Mouse (Mus musculus) MEL (cell line): ENCODE measurements around the gene Mfn1. TPM values are rescaled to one million over a fixed set of nuclear protein-coding genes. Genes with fewer than 3 reads are reported as not detected.

Experiments
- DNase-seq: peaks from one replicate; pipeline ENCODE4 v3.0.0; 2011; ENCODE audit warnings: low read depth, low spot score
- H3K27ac ChIP-seq: 2 replicates; pipeline ENCODE4 v1.5.1; 2012; ENCODE audit warnings: low read depth, mild to moderate bottlenecking, control low read depth, low read length, moderate library complexity; ENCODE audit not compliant: control insufficient read depth
- H3K27me3 ChIP-seq, 2 experiments: fragments of 150-350 bp in 1 of 2; sonication (generic) in 1 of 2; 2 replicates each; pipeline ENCODE4 v1.6.1; 2012; ENCODE audit warnings: low read length in 2 of 2, mild to moderate bottlenecking in 2 of 2, improper control_type of control experiment in 1 of 2, moderate library complexity in 1 of 2; ENCODE audit not compliant: insufficient read depth in 2 of 2, control insufficient read depth in 1 of 2
- H3K36me3 ChIP-seq, 2 experiments: 2 replicates each; pipeline ENCODE4 v1.6.1; 2012 to 2014; ENCODE audit warnings: low read length in 2 of 2, improper control_type of control experiment in 1 of 2, inconsistent platforms in 1 of 2, mild to moderate bottlenecking in 1 of 2; ENCODE audit not compliant: insufficient read depth in 2 of 2, control insufficient read depth in 1 of 2
- H3K4me1 ChIP-seq, 2 experiments: fragments of 150-350 bp in 1 of 2; sonication (generic) in 1 of 2; 2 replicates each; pipeline ENCODE4 v1.6.1; 2012; ENCODE audit warnings: low read length in 2 of 2, improper control_type of control experiment in 1 of 2, mild to moderate bottlenecking in 1 of 2; ENCODE audit not compliant: insufficient read depth in 2 of 2, control insufficient read depth in 1 of 2
- H3K4me3 ChIP-seq, 2 experiments: fragments of 150-350 bp in 1 of 2; sonication (generic) in 1 of 2; 2 replicates each; pipeline ENCODE4 v1.5.1; 2012; ENCODE audit warnings: low read depth in 2 of 2, low read length in 2 of 2, mild to moderate bottlenecking in 2 of 2, moderate library complexity in 2 of 2, control low read depth in 1 of 2, improper control_type of control experiment in 1 of 2; ENCODE audit not compliant: control insufficient read depth in 1 of 2, insufficient read depth in 1 of 2
- H3K79me2 ChIP-seq: 2 replicates; pipeline ENCODE4 v1.6.1; 2012; ENCODE audit warnings: mild to moderate bottlenecking, low read length, moderate library complexity; ENCODE audit not compliant: control insufficient read depth, poor library complexity, insufficient read depth
- H3K9ac ChIP-seq: 2 replicates; pipeline ENCODE4 v1.6.1; 2012; ENCODE audit warnings: low read depth, mild to moderate bottlenecking, control low read depth, low read length, moderate library complexity; ENCODE audit not compliant: control insufficient read depth, poor library complexity, severe bottlenecking
- H3K9me3 ChIP-seq: fragments of 150-350 bp; sonication (generic); replicated peaks from 2 replicates; pipeline ENCODE4 v1.6.1; 2012; ENCODE audit warnings: mild to moderate bottlenecking, low read length, improper control_type of control experiment, moderate library complexity; ENCODE audit not compliant: insufficient read depth
- CHD2 ChIP-seq: IDR thresholded peaks from 2 replicates; pipeline ENCODE4 v1.6.1; 2011; ENCODE audit warnings: low read length, improper control_type of control experiment
- CTCF ChIP-seq, 3 experiments: IDR thresholded peaks in 2 of 3; conservative IDR thresholded peaks in 1 of 3; 2 replicates each; pipeline ENCODE4 v1.5.1; 2011 to 2012; ENCODE audit warnings: low read length in 3 of 3, low read depth in 2 of 3, mild to moderate bottlenecking in 2 of 3, improper control_type of control experiment in 1 of 3, inconsistent platforms in 1 of 3, mixed read lengths in 1 of 3, moderate library complexity in 1 of 3; ENCODE audit not compliant: control insufficient read depth in 1 of 3, insufficient read depth in 1 of 3, poor library complexity in 1 of 3, severe bottlenecking in 1 of 3
- E2F4 ChIP-seq: IDR thresholded peaks from 2 replicates; pipeline ENCODE4 v1.6.1; 2011; ENCODE audit warnings: low read depth, low read length, improper control_type of control experiment, borderline replicate concordance
- ELF1 ChIP-seq: IDR thresholded peaks from 2 replicates; pipeline ENCODE4 v1.6.1; 2014; ENCODE audit warnings: low read depth, mild to moderate bottlenecking, inconsistent platforms, low read length, improper control_type of control experiment, moderate library complexity
- EP300 ChIP-seq, 2 experiments: IDR thresholded peaks; 2 replicates each; pipeline ENCODE4 v1.6.1; 2011; ENCODE audit warnings: improper control_type of control experiment in 2 of 2, low read length in 2 of 2, low read depth in 1 of 2, mild to moderate bottlenecking in 1 of 2
- ETS1 ChIP-seq: IDR thresholded peaks from 2 replicates; pipeline ENCODE4 v1.6.1; 2012; ENCODE audit warnings: low read depth, mild to moderate bottlenecking, inconsistent platforms, low read length, improper control_type of control experiment, moderate library complexity
- GABPA ChIP-seq: IDR thresholded peaks from 2 replicates; pipeline ENCODE4 v1.6.1; 2012; ENCODE audit warnings: low read depth, mild to moderate bottlenecking, inconsistent platforms, low read length, improper control_type of control experiment, moderate library complexity
- HCFC1 ChIP-seq: IDR thresholded peaks from 2 replicates; pipeline ENCODE4 v1.6.1; 2012; ENCODE audit warnings: low read depth, mild to moderate bottlenecking, inconsistent platforms, low read length, improper control_type of control experiment, moderate library complexity
- KAT2A ChIP-seq: conservative IDR thresholded peaks from 2 replicates; pipeline ENCODE4 v1.6.1; 2012; ENCODE audit warnings: low read depth, low read length, improper control_type of control experiment, inconsistent platforms
- MAFK ChIP-seq: IDR thresholded peaks from 2 replicates; pipeline ENCODE4 v1.6.1; 2011; ENCODE audit warnings: low read depth, mild to moderate bottlenecking, low read length, improper control_type of control experiment, borderline replicate concordance
- MAZ ChIP-seq: IDR thresholded peaks from 2 replicates; pipeline ENCODE4 v1.6.1; 2012; ENCODE audit warnings: low read depth, mild to moderate bottlenecking, inconsistent platforms, low read length, improper control_type of control experiment
- MEF2A ChIP-seq: IDR thresholded peaks from 2 replicates; pipeline ENCODE4 v1.6.1; 2014; ENCODE audit warnings: low read depth, mild to moderate bottlenecking, inconsistent platforms, low read length, improper control_type of control experiment; ENCODE audit not compliant: poor library complexity, insufficient replicate concordance, severe bottlenecking; ENCODE audit errors: extremely low read depth
- MYB ChIP-seq: IDR thresholded peaks from 2 replicates; pipeline ENCODE4 v1.6.1; 2011; ENCODE audit warnings: mild to moderate bottlenecking, low read depth, low read length, improper control_type of control experiment
- MYC ChIP-seq: IDR thresholded peaks from 2 replicates; pipeline ENCODE4 v1.6.1; 2011; ENCODE audit warnings: low read depth, mild to moderate bottlenecking, low read length, improper control_type of control experiment, moderate library complexity
- NELFE ChIP-seq: IDR thresholded peaks from 2 replicates; pipeline ENCODE4 v1.6.1; 2011; ENCODE audit warnings: low read depth, low read length, improper control_type of control experiment
- POLR2A ChIP-seq, 2 experiments: IDR thresholded peaks; 2 replicates each; pipeline ENCODE4 v1.6.1; 2011 to 2012; ENCODE audit warnings: low read length in 2 of 2, mild to moderate bottlenecking in 2 of 2, control low read depth in 1 of 2, improper control_type of control experiment in 1 of 2, low read depth in 1 of 2, moderate library complexity in 1 of 2; ENCODE audit not compliant: control insufficient read depth in 1 of 2, insufficient read depth in 1 of 2, poor library complexity in 1 of 2
- POLR2AphosphoS5 ChIP-seq: IDR thresholded peaks from 2 replicates; pipeline ENCODE4 v1.6.1; 2012; ENCODE audit warnings: low read depth, borderline replicate concordance, mild to moderate bottlenecking, inconsistent platforms, low read length, moderate library complexity, mixed read lengths
- RAD21 ChIP-seq: IDR thresholded peaks from 2 replicates; pipeline ENCODE4 v1.6.1; 2011; ENCODE audit warnings: mild to moderate bottlenecking, low read depth, low read length, improper control_type of control experiment
- RCOR1 ChIP-seq: IDR thresholded peaks from 2 replicates; pipeline ENCODE4 v1.6.1; 2012; ENCODE audit warnings: low read depth, mild to moderate bottlenecking, inconsistent platforms, low read length, improper control_type of control experiment
- SIN3A ChIP-seq: IDR thresholded peaks from 2 replicates; pipeline ENCODE4 v1.6.1; 2012; ENCODE audit warnings: low read length, improper control_type of control experiment, inconsistent platforms
- TAL1 ChIP-seq: IDR thresholded peaks from 2 replicates; pipeline ENCODE4 v1.6.1; 2012; ENCODE audit warnings: mild to moderate bottlenecking, inconsistent platforms, low read length, moderate library complexity, mixed read lengths
- TBP ChIP-seq: IDR thresholded peaks from 2 replicates; pipeline ENCODE4 v1.8.0; 2011; ENCODE audit warnings: low read depth, low read length, improper control_type of control experiment
- UBTF ChIP-seq: IDR thresholded peaks from 2 replicates; pipeline ENCODE4 v1.6.1; 2012; ENCODE audit warnings: low read depth, mild to moderate bottlenecking, inconsistent platforms, low read length, improper control_type of control experiment, moderate library complexity, borderline replicate concordance; ENCODE audit not compliant: insufficient read depth
- USF1 ChIP-seq: IDR thresholded peaks from 2 replicates; pipeline ENCODE4 v1.6.1; 2014; ENCODE audit warnings: low read depth, mild to moderate bottlenecking, inconsistent platforms, low read length, improper control_type of control experiment, moderate library complexity
- USF2 ChIP-seq, 2 experiments: IDR thresholded peaks; 2 replicates each; pipeline ENCODE4 v1.6.1; 2011 to 2012; ENCODE audit warnings: improper control_type of control experiment in 2 of 2, low read length in 2 of 2, borderline replicate concordance in 1 of 2, inconsistent platforms in 1 of 2, low read depth in 1 of 2, mild to moderate bottlenecking in 1 of 2; ENCODE audit not compliant: insufficient read depth in 1 of 2
- ZC3H11A ChIP-seq: IDR thresholded peaks from 2 replicates; pipeline ENCODE4 v1.6.1; 2012; ENCODE audit warnings: low read depth, mild to moderate bottlenecking, inconsistent platforms, low read length, improper control_type of control experiment
- ZKSCAN1 ChIP-seq: IDR thresholded peaks from 2 replicates; pipeline ENCODE4 v1.6.1; 2012; ENCODE audit warnings: low read depth, mild to moderate bottlenecking, inconsistent platforms, low read length, improper control_type of control experiment, moderate library complexity
- ZMIZ1 ChIP-seq: IDR thresholded peaks from 2 replicates; pipeline ENCODE4 v1.6.1; 2012; ENCODE audit warnings: low read depth, mild to moderate bottlenecking, inconsistent platforms, low read length, improper control_type of control experiment, moderate library complexity
- ZNF384 ChIP-seq: IDR thresholded peaks from 2 replicates; pipeline ENCODE4 v1.6.1; 2012; ENCODE audit warnings: low read depth, mild to moderate bottlenecking, inconsistent platforms, low read length, improper control_type of control experiment
- polyA plus RNA-seq, 2 experiments: library from polyadenylated mRNA; stranded (reverse) in 1 of 2; unstranded in 1 of 2; fragments of >175 nt in 1 of 2; fragments of >200 nt in 1 of 2; gene quantifications; 2 replicates each; pipeline versions ENCODE4 v1.2.1 to v1.2.4; 2012; ENCODE audit warnings: low replicate concordance in 2 of 2, low read depth in 1 of 2; ENCODE audit not compliant: insufficient read length in 2 of 2, insufficient read depth in 1 of 2, missing spikeins in 1 of 2
- total RNA-seq: library from RNA; depleted of rRNA; stranded (reverse); fragments of 300-350 nt; gene quantifications from 2 replicates; pipeline ENCODE4 v1.2.3, GENCODE M21; 2012

The Mfn1 gene
- total and polyA plus RNA-seq, 3 experiments: 25.5 to 29.4 TPM; not detected in 1

- peaks cover 0 to 12% of the 10 kb centered on the region in 2 experiments; a peak in 2 of 4 replicates for H3K36me3 ChIP-seq
- no peaks in the 10 kb centered on the region for H3K9me3 ChIP-seq
- DNase-seq: peak; percentile 31
- H3K79me2 ChIP-seq: no peaks in the 10 kb centered on the region
- H3K9ac ChIP-seq: no peak overlapping the region
- no peaks in the 10 kb centered on the region for H3K4me1 ChIP-seq
- no peak for TF ChIP-seq MAZ
- TF ChIP-seq CTCF (IDR thresholded peaks at IDR 0.05 in 2 of 3, conservative IDR thresholded peaks at IDR 0.05 in 1 of 3; ENCODE audit: control insufficient read depth in 1 of 3, insufficient read depth in 1 of 3, low read depth in 2 of 3, low read length in 3 of 3, poor library complexity in 1 of 3, severe bottlenecking in 1 of 3): peak in 2 of 3 experiments; percentile 9 to 18; a peak in 2 of 6 replicates
- 0 out of 4 replicates have a peak, but pooled peaks of 1 of the 2 experiments have one; percentile 25 for TF ChIP-seq USF2 (IDR thresholded peaks at IDR 0.05; ENCODE audit: borderline replicate concordance in 1 of 2, insufficient read depth in 1 of 2, low read depth in 1 of 2, low read length in 2 of 2)
- TF ChIP-seq MEF2A: no peak
- TF ChIP-seq RCOR1: no peak
- TF ChIP-seq MYC: no peak
- no peak for TF ChIP-seq MAFK
- no peak for TF ChIP-seq POLR2AphosphoS5
- TF ChIP-seq MYB: no peak
- TF ChIP-seq KAT2A: no peak
- TF ChIP-seq USF1: peak; percentile 79
- TF ChIP-seq RAD21: peak; percentile 21
- no peak for TF ChIP-seq ZNF384
- TF ChIP-seq ZC3H11A: no peak
- TF ChIP-seq SIN3A: no peak
- TF ChIP-seq TBP: no peak
- H3K27me3 ChIP-seq: no peaks in the 10 kb centered on the region
- H3K27ac ChIP-seq: no peak overlapping the region
- no peak overlapping the region for H3K4me3 ChIP-seq
These were observed 57.0 kb downstream of the Mfn1 start for GRCm38 (mm10) chr3:32586274-32586673.

- Histone ChIP-seq H3K9me3 (no peaks in the 10 kb centered on the region), H3K27me3 (no peaks in the 10 kb centered on the region), H3K4me3 (no peak overlapping the region), H3K79me2 (no peaks in the 10 kb centered on the region), H3K36me3 (peaks cover 0 to 14% of the 10 kb centered on the region in 2 experiments; a peak in 3 of 4 replicates), H3K27ac (no peak overlapping the region), H3K4me1 (peaks cover 8 to 10% of the 10 kb centered on the region in 2 experiments), H3K9ac (no peak overlapping the region)
- TF ChIP-seq CHD2 (no peak), MAFK (no peak), EP300 (IDR thresholded peaks at IDR 0.05; ENCODE audit: low read depth in 1 of 2, low read length in 2 of 2) (no peak), ELF1 (no peak), TAL1 (no peak), MYB (no peak), GABPA (no peak), ZKSCAN1 (no peak), E2F4 (no peak), POLR2A (IDR thresholded peaks at IDR 0.05; ENCODE audit: control insufficient read depth in 1 of 2, insufficient read depth in 1 of 2, low read depth in 1 of 2, low read length in 2 of 2, poor library complexity in 1 of 2) (no peak), SIN3A (no peak), CTCF (IDR thresholded peaks at IDR 0.05 in 2 of 3, conservative IDR thresholded peaks at IDR 0.05 in 1 of 3; ENCODE audit: control insufficient read depth in 1 of 3, insufficient read depth in 1 of 3, low read depth in 2 of 3, low read length in 3 of 3, poor library complexity in 1 of 3, severe bottlenecking in 1 of 3) (no peak), HCFC1 (no peak), ETS1 (no peak), ZMIZ1 (no peak), KAT2A (no peak), UBTF (no peak), RAD21 (no peak), NELFE (no peak)
- DNase-seq: no peak
These were observed 65.8 kb downstream of the Mfn1 start for GRCm38 (mm10) chr3:32595080-32595479.
